Mouse (Mus musculus): ENCODE results near the gene Jph4. TPM values are rescaled to one million over a fixed set of nuclear protein-coding genes. Genes with fewer than 3 reads are reported as not detected.

Gene Jph4
- polyA plus RNA-seq (2012; rRNA removed) = 123 and 132 TPM in 2 replicates

DNA sequence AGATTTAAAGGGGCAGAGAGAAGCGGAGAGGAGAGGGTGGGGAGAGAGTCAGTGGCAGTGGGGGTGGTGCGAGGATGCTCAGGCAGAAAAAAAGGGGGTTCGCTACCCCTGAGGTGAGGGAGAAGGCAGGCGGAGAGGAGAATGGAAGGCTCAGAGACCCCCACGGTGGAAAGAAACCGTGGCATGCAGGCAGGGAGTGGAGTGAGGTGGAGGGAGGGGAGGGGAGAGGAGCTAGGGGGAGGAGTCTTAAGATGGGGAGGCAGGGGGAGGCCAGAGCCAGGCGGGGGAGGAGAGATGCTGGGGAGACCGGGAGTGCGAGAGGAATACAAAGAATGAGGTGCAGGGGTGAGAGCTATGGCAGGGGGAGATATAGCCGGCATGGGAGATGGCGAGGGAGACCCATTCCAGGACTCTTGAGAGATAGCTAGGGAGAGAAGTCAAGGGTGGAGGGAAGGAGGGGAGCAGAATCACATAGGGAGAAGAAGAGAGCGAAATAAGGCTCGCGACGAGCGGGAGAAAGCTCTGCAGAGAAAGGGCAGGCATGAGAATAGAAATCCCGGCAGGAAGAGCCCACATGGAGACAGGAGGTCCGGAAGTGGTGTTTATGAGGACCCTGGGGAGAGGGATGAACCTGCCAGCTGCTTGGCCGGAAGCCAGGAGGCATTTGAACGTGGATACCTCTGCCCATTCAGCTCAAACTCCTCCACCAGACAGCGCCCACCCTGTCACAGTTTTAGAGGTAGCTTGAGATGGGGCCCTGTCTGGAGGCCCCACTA is at the start of gene Jph4:
Gene Jph4 (minus strand): TSS at position 511 of the 776 bp plus-strand sequence.

DNA sequence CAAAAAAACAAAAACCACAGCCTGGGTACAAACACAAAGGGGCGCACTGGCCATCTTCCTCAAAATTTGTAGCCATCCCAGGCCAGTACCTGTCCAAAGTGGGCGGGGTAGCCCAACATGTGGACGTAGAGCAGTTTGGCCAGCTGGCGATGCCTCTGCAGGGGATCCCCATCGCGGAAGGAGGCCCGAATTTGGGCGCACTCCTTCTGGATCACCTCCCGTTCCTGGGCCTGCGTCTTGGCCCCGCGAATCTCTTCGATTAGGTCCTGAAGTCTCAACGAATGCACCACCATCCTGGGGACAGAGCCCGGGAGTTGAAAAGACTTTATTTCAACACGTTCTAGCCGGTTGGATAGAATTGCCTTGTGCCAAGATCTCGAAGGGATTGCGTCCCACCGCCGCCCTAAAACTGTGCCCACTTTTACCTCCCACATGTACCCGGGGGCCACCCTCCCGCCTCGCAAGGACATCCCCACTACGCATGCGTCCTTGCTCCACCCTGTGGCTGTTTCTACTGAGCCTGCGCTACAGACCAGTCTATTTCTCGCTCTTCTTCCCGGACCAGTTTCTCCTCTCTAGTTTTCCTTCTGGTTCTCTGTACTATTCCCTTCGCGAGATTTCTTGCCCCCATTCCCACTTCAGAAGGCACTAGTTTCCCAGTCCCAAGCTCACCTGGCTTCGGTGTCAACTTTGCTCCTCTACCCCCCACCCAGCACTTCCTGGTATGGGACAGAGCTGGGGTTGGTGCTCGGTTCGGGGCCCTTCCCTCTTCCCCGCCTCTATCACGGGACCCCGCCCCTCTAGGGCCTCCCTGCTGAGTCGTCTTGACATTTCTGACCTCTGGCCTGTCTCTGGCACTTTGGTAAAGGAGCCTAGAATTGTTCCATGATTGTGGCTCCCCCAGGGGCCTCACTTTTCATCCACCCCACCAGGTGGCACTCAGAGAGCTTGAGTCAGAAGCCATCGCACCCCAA is 10.6 kb downstream of the Jph4 start, which contains the start of gene Ap1g2:
Gene Ap1g2 (minus strand): TSS at position 758 of the 974 bp plus-strand sequence.

DNA sequence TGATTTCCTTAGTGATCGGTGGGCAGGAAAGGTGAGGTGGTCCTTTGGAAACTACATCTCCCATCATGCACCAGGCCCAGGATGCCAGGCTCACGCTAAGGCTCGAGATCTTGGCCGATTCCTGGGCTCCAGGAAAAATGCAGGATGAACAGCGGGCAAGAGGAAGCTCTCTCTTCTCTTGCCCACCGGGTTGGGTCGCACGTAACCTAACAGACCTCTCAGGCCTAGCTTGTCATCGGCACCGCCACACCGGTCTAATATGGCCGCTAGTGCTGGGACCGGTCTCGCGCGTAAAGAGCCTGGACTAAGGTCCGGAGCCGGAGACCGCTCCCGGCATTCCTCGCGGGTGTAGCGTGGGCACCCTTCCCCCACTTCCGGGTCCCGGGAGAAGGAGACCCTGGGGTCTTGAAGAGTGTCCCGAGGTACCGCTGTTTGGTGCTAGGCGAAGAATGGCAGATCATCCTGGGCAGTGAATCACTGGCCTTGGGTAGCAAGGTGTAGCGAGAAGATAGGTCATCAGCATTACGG is 22.0 kb downstream of the Jph4 start, which contains the start of gene Thtpa:
Gene Thtpa (plus strand): TSS at position 81 of the 528 bp plus-strand sequence.

DNA sequence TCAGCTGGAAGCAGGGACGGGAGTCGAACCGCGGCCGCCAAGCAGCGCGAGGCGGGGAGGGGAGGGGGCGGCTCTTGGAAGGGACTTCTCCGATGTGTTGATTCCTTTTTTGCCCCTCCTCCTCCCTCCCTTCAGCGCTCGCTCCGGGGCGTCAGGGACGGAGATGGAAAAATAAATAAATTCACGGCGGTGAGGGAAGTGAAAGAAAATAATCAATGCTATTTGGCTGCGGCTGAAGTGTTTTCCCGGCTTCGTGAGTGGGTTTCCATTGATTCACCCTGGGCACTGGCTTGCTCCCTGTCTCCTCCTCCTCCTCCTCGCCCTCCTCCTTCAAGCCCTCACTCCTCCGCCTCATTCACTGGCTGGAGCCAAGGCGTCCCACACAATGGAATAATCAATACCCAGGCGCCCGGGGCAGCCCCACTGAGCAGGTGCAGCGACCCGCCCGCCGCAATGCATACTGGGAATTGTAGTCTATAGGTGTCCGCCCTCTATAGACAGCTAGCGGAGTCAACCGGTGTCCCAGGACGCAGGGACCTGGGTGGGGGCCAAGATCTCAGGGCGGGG is 24.6 kb downstream of the Jph4 start, which contains the start of gene Zfhx2:
Gene Zfhx2 (minus strand): TSS at position 314 of the 567 bp plus-strand sequence.

Other genes with a start within 250 kb of the Jph4 start
- 8.5 and 9.0 TPM in 2 replicates for gene Homez, start 246.0 kb downstream of the Jph4 start, polyA plus RNA-seq (2012; rRNA removed)
- gene Ppp1r3e, start 239.4 kb downstream of the Jph4 start, polyA plus RNA-seq (2012; rRNA removed) = 14.7 and 18.0 TPM in 2 replicates
- 47.4 and 48.0 TPM in 2 replicates for gene Bcl2l2, start 233.6 kb downstream of the Jph4 start, polyA plus RNA-seq (2012; rRNA removed)
- gene Gm20521, start 233.5 kb downstream of the Jph4 start, polyA plus RNA-seq (2012; rRNA removed) = 0.39 and 0.41 TPM in 2 replicates
- gene Pabpn1, start 224.4 kb downstream of the Jph4 start, polyA plus RNA-seq (2012; rRNA removed) = 736 and 777 TPM in 2 replicates
- 504 and 538 TPM in 2 replicates for gene Slc22a17, start 203.8 kb downstream of the Jph4 start, polyA plus RNA-seq (2012; rRNA removed)
- 33.6 and 38.5 TPM in 2 replicates for gene Efs, start 190.8 kb downstream of the Jph4 start, polyA plus RNA-seq (2012; rRNA removed)
- 0.35 and 0.47 TPM in 2 replicates for gene Il25, start 184.2 kb downstream of the Jph4 start, polyA plus RNA-seq (2012; rRNA removed)
- gene Cmtm5, start 180.7 kb downstream of the Jph4 start, polyA plus RNA-seq (2012; rRNA removed) = 3.6 and 8.9 TPM in 2 replicates
- gene Myh6, start 150.0 kb downstream of the Jph4 start, polyA plus RNA-seq (2012; rRNA removed) = 0.21 and 0.36 TPM in 2 replicates
- gene Gm17428, start 140.0 kb downstream of the Jph4 start, polyA plus RNA-seq (2012; rRNA removed) = not detected in 2 replicates
- gene Myh7, start 122.3 kb downstream of the Jph4 start, polyA plus RNA-seq (2012; rRNA removed) = 5.9 and 18.0 TPM in 2 replicates
- gene Ngdn, start 101.5 kb downstream of the Jph4 start, polyA plus RNA-seq (2012; rRNA removed) = 56.3 and 58.2 TPM in 2 replicates
- gene Zfhx2, start 24.6 kb downstream of the Jph4 start, polyA plus RNA-seq (2012; rRNA removed) = 16.4 and 19.1 TPM in 2 replicates
- gene Thtpa, start 22.2 kb downstream of the Jph4 start, polyA plus RNA-seq (2012; rRNA removed) = 17.4 and 19.9 TPM in 2 replicates
- gene Ap1g2, start 10.3 kb downstream of the Jph4 start, polyA plus RNA-seq (2012; rRNA removed) = 15.2 and 17.0 TPM in 2 replicates
- 0.44 and 1.2 TPM in 2 replicates for gene Dhrs2, start 105.1 kb upstream of the Jph4 start, polyA plus RNA-seq (2012; rRNA removed)